Mouse (Mus musculus) left cerebral cortex, adult 18-20 months (tissue): ENCODE data around the gene Myl3. TPM values are rescaled to one million over a fixed set of nuclear protein-coding genes. Genes with fewer than 3 reads are reported as not detected.

ENCODE experiments used
- total RNA-seq, 2 experiments: library from RNA; stranded (reverse); gene quantifications; 2 replicates each; pipeline ENCODE4 v1.2.3; 2021

The Myl3 gene
- total RNA-seq, 2 experiments from 2014 or later = not detected

Other genes with a start within 250 kb of the Myl3 start
- gene Setd2, start 209.3 kb upstream of the Myl3 start, total RNA-seq = 10 to 100 TPM; 60.2 to 61.9 TPM
- 1 to 10 TPM; 2.2 to 2.9 TPM for gene Nradd, start 117.4 kb upstream of the Myl3 start, total RNA-seq
- 10 to 100 TPM in 1 of 2 experiments, 1 to 10 TPM in 1; 9.6 to 12.2 TPM for gene Nbeal2, start 87.7 kb upstream of the Myl3 start, total RNA-seq
- 10 to 100 TPM; 47.2 to 53.9 TPM for gene Ccdc12, start 85.4 kb upstream of the Myl3 start, total RNA-seq
- gene Pth1r, start 5.3 kb downstream of the Myl3 start, total RNA-seq = 1 to 10 TPM; 5.3 to 6.9 TPM
- gene Prss42, start 56.3 kb downstream of the Myl3 start, total RNA-seq = not detected
- not detected for gene Prss44, start 72.1 kb downstream of the Myl3 start, total RNA-seq
- under 1 TPM in 1 of 2 experiments, not detected in 1; 0.28 TPM for gene Prss43, start 84.8 kb downstream of the Myl3 start, total RNA-seq
- under 1 TPM; 0.47 to 0.60 TPM for gene Prss45, start 92.7 kb downstream of the Myl3 start, total RNA-seq
- gene Prss46, start 102.6 kb downstream of the Myl3 start, total RNA-seq = not detected
- gene Prss50, start 116.1 kb downstream of the Myl3 start, total RNA-seq = 1 to 10 TPM; 1.1 to 2.1 TPM
- 10 to 100 TPM; 10.6 to 14.2 TPM for gene Als2cl, start 138.0 kb downstream of the Myl3 start, total RNA-seq
- 1 to 10 TPM; 3.2 to 4.3 TPM for gene Tmie, start 138.3 kb downstream of the Myl3 start, total RNA-seq
- not detected for gene Fam240a, start 175.0 kb downstream of the Myl3 start, total RNA-seq
- under 1 TPM; 0.26 to 0.52 TPM for gene Tdgf1, start 204.3 kb downstream of the Myl3 start, total RNA-seq
- 1 to 10 TPM in 1 of 2 experiments, under 1 TPM in 1; 0.88 to 1.2 TPM for gene Lrrc2, start 209.7 kb downstream of the Myl3 start, total RNA-seq
- under 1 TPM; 0.37 to 0.79 TPM for gene Rtp3, start 248.7 kb downstream of the Myl3 start, total RNA-seq